Mouse (Mus musculus) thymus, postnatal 4 days (tissue): ENCODE results near the gene Epn2.
"Not testable (repeated sequence)": the region's sequence is repeated elsewhere in the genome, so short reads cannot be mapped to it uniquely, and the experiment has no call there.

ENCODE experiments used
- DNase-seq: peaks from one replicate; pipeline ENCODE4 v3.0.0; 2021

The Epn2 gene

DNA sequence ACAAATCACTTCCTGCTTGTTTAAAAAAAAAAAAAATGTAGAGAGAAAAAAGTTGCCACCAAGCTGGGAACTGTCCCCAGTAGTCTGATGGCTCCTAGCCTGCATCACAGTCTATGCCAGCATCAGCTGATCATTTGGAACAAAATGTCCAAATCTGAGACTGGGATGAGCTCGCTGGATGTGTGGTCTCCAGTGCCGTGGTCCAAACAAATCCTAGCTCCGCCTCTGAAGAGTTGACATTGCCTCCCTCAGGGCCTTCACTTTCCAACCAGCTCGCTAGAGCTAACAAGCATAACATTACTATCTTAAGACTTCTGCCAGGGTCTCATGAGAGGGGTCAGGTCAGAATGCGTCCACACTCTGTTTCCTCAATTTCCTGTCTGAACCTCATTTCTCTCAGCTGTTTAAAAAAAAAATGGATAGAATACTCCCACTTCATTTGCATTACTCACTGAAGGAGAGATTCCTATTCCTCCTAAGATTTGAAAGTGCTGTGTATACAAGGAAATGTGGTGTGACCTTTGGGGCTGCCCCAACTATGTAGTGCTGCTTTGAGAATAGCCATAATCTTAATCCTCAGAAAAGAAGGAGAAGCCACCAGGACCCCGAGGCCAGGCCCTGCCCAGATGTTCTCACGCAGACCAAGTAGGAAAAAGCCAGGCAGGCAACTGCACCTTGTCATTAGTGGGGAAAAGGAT lies 11.2 kb upstream of the Epn2 start:
- no peak for DNase-seq

- DNase-seq: no peak
These were observed 5.9 kb upstream of the Epn2 start for GRCm38 (mm10) chr11:61585421-61585820.

DNA sequence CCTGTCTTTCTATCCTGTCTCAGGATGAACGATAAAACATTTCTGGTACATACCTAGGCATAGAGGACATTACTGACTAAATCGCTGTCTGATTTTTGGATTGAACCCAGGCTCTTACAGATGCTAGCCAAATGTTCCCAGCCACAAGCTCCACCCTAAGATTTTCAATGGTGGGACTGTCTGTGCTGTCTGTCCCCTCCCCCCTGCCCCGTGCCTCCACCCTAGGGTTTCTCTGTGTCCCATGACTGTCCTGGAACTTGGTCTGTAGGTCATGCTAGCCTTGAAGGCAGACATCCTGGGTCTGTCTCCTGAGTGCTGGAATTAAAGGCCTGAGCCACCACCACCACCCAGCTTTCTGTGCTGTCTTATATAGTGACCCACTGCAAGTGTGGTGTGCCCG lies 5.3 kb upstream of the Epn2 start:
- DNase-seq: no peak

DNA sequence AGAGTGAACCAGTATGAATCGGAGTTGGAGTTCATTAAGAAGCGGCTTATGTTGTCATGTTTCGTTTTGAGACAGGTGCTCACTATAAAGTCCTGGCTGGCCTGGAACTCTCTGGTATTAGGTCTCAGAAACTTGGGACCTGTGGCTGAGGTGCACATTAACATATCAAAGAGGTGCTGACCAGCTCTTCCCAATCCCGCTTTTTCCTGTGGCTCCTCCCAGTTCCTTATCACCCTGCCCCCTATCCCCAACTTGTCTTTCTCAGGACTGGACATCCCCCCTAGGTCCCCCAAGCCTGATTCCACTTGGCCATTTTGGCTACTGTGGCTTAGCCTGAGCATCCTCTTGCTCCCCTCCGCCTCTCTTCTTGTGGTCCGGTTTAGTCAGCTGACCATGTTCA lies 4.6 kb upstream of the Epn2 start:
- DNase-seq: no peak

DNA sequence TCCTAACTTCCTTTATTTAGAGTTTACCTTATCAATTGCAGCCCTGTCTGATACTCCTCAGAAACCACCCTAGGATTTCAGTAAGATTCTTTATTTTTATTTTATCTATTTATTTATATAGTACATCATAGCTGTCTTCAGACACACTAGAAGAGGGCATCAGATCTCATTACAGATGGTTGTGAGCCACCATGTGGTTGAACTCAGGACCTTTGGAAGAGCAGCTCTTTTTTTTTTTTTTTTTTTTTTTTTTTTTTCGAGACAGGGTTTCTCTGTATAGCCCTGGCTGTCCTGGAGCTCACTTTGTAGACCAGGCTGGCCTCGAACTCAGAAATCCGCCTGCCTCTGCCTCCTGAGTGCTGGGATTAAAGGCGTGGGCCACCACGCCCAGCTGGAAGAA lies 3.3 kb upstream of the Epn2 start:
- not testable (repeated sequence) for DNase-seq

GRCm38 (mm10) chr11:61579878-61580381 lies 443 bp upstream of the Epn2 start:
- DNase-seq: no peak

DNA sequence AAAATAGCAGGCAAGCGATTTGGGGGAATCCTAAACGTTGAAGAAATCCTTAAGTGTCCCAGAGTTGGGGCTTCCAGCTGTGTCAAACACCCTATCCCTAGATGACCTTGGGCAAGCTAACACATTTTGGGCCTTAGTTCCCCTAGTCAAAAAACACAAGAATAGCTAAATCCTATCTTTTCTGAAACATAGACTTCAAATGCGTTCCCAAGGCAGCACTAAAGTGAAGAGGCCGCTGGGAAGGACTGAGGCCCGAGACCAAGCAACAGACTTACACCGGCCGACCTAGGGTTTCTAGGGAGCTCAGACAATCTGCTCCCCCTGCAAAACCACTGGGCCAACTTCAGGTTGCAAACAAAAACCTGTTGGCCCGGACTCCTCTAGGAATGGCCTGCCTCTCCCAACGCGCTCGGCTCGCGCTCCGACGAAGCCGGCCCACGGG lies 925 bp downstream of the Epn2 start:
- no peak for DNase-seq

GRCm38 (mm10) chr11:61577991-61578390 lies 1.5 kb downstream of the Epn2 start:
- DNase-seq: no peak

- no peak for DNase-seq
These were observed 2.1 kb downstream of the Epn2 start for GRCm38 (mm10) chr11:61577349-61577748.

- no peak for DNase-seq
These were observed 6.2 kb downstream of the Epn2 start for GRCm38 (mm10) chr11:61573266-61573665.

DNA sequence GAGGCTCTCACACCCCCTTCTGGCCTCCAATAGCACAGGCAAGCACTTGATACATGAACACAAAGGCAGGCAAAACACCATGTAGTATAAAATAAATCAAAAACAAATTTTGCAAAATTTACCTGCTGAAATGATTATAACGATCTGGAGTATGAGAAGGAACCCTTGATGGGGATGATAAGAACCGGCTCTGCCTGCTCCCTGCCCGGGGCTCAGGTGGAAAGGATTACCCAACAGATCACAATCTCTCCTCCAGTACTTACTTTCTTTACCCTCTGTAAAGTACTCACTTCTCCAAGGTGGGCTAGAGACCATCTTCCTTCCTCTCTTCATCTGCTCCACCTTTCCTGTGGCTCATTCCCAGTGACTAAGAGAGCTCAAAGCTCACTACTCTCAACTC lies 8.3 kb downstream of the Epn2 start:
- no peak for DNase-seq

- no peak for DNase-seq
These were observed 9.8 kb downstream of the Epn2 start for GRCm38 (mm10) chr11:61569671-61570070.

DNA sequence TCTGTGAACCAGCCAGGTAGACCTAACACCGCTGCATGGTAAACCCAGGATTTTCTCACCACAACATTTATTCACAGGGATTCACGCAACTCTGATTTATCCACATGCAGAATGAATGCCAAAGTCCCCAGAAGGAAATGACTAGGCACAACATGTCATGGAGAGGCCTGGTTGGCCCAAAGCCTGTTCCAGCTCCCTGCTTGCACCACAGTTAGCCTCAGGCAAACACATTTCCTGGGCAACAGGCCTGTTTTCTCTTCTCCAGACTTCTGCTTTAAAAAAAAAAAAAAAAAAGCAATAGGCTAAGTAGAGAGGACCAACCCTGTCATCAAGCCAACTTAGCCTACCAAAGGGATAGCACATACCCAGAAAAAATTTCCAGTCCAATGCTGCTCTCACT lies 14.9 kb downstream of the Epn2 start:
- no peak for DNase-seq

GRCm38 (mm10) chr11:61563939-61564338 lies 15.5 kb downstream of the Epn2 start:
- DNase-seq: no peak

DNA sequence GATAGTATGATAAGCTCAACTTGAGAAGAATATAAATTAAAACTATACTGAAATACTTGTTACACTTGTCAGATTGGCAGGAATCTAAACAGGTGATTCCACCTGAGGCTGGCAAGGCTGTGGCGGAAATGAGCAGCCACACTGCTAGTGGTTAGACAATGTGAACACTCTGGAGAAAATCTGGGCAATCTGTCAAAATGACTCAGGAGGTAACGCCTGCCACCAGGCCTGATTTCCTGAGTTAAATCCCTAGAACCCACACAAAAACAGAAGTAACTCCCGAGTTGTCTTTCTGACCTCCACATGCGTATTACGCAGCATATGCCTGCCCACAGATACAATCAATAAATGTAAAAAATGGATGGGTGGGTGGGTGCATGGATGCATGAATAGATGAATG lies 17.1 kb downstream of the Epn2 start:
- DNase-seq: no peak

DNA sequence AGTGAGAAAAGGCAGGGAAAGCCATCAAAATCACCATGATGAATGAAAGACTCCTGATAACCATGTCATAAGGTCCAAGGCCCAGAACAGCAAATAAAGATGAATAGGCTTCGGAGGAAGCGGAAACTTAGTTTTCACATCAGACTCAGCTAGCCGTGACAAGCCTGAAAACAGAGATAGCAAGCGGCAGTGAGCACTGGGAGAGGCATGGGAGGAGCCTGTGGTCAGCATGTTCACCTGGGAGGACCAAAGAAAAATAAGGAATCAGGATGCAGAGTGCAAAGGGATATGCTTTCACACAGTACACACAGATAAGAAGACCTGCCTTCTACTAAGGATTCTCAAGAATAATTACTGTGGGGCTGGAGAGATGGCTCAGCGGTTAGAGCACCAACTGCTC lies 19.9 kb downstream of the Epn2 start:
- no peak for DNase-seq

GRCm38 (mm10) chr11:61553015-61553754 lies 26.3 kb downstream of the Epn2 start:
- no peak for DNase-seq

DNA sequence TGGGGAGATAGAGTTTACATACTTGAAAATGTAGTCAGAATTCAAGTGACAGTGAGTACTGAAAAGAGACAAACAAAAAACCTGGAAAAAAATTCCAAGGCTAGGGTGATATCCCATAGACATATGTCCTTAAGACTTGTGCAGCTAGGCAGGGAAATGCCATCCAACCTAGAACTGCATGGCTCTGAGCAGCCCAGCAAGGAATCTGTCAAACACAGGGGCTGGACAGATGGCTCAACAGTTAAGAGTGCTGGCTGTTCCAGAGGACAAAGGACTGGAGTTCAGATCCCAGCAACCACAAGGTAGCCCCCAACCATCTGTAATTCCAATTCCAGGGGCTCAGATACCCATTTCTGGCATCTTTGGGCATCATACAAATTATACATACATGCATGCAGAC lies 28.9 kb downstream of the Epn2 start:
- DNase-seq: no peak

DNA sequence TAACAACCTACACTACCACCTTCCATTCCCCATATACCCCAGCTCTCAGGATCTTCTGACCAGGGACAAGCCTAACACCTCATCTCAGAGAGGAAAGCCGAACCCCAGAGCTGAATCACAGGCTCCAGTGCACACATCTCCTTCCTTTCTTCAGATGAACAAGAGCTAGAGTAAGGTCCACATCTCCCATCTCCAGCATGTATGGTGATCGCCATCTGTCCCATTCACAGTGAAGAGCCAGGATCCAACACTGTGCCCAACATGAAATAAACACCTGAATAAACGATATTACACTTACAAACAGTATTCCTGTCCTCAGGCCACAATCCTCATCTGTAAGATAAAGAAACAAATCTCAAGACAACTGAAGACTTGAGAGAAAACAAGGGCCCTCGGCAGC lies 31.8 kb downstream of the Epn2 start:
- no peak for DNase-seq

- no peak for DNase-seq
These were observed 33.0 kb downstream of the Epn2 start for GRCm38 (mm10) chr11:61546452-61546851.

DNA sequence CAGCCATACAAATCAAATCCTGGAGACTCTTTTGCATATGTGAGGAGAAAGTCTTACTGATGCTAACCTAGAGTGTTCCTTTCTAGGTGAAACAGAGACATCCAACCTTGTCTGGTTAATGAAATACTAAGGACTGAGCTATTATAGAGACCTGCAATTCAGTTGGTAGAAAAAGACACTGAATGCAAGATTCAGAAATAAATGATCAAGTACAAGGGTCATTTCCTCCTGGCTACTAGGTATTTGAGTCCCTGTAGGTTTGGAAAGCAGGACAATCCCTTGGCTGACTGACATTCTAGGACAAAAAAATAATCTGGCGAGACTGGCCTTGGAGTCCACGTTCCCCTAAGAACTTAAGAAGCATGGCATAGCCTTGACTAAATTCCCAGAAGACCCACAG lies 33.9 kb downstream of the Epn2 start:
- no peak for DNase-seq

- DNase-seq: no peak
These were observed 38.4 kb downstream of the Epn2 start for GRCm38 (mm10) chr11:61541106-61541505.

DNA sequence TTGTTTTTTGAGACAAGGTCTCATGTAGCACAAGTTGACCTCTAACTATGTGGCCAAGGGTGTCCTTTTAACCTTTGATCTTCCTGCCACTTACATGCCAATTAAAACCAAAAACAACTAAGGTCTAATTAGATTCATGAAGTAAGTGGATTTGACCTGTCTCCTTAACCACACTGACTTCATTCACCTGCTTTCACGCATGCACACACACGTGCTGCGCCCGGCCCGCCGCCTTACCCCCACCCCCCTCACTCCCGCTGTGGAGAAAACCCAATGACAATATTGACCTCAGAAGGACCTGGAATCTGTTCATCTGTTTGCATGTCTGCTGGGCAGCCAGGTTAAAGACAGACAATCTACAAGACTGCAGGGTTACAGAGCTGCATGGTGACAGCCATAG lies 38.8 kb downstream of the Epn2 start:
- DNase-seq: no peak

- DNase-seq: no peak
These were observed 42.1 kb downstream of the Epn2 start for GRCm38 (mm10) chr11:61537362-61537761.

- DNase-seq: no peak
These were observed 42.5 kb downstream of the Epn2 start for GRCm38 (mm10) chr11:61536952-61537351.
